Mouse (Mus musculus): ENCODE measurements around the gene Slc6a16.

DNA sequence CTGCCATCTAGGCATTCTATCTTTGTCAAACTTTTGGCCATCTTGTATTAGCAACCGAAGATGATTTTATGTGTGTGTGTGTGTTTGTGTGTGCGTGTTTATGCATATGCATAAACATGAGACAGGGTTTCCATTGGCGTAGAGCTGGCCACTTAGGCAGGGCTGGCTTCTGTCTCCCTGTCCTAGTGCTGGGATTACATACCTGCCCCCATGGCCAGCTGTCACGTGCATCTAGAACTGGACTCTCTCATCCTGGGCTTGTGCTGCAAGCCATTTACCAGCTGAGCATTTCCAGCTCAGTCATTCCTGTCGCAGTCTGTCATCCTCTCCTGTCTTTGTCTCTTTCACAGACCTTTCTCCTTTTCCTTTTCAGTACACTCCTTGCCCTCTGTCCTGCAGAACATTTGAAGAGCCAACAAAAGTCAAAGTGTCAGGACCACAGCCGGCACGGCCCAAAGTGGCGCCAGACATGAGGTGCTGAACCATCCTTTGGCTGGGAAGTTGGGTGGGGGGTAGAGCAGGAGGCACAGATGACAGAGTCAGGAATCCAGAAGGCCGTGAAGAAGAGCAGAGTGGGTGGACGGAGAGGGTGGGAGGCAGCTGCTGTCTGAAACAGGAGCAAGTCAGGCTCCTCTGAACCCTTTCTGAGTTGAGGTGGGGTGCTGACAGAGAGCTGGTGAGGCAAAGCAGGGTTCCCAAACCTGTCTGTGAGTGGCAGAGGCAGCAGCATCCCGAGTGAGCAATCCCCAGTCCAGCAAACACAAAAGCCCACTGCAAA lies 16.4 kb downstream of the Slc6a16 start:
- no peak for TF ChIP-seq POLR2A (IDR thresholded peaks at IDR 0.05; ENCODE audit: insufficient read depth, low read depth, low read length)
- no peak for TF ChIP-seq CTCF (IDR thresholded peaks at IDR 0.05)
- no peak for TF ChIP-seq EP300 (IDR thresholded peaks at IDR 0.05; ENCODE audit: insufficient read depth, low read depth, low read length)
